ENCODE assay signal across 12 mouse cellular contexts in the genomic region with DNA sequence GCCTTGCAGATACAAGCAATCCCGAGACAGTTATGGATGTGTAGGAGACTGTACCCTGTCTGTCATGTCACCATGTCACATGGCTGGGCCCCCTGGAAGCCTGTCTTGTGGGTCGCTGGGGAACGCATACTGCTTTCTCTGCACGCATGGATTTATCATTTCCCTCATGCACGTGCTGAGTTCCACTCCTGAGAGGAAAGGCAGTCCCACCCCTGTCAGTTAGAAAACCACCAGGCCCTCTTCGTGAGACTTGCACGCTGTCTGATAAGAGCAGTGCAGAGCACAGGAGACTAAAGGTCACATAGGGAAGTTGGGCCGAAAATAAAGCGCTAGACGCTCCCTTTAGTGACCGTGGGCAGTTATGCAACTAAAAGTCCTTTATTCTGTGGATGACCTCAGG.
DNase-seq lines count a peak whose midpoint lies in the region; ATAC-seq lines count a peak whose summit lies in the region.
"Had no signal": no experiment of that assay in that cellular context is flagged by ENCODE, and none has a peak within 500 bp of the region (broad histone marks: within the 10 kb centered on the region; RNA-seq: fewer than 3 reads in every experiment).

No protein-coding gene starts in this region.

- peaks cover 92% of the 10 kb centered on the region for H3K4me1 ChIP-seq in heart, embryonic 12.5 days (replicated peaks)
- H3K4me1 ChIP-seq in heart, embryonic 14.5 days (ENCODE audit: control insufficient read depth in 2 of 2, insufficient read depth in 2 of 2, low read length in 2 of 2) = peaks cover 48 to 88% of the 10 kb centered on the region in 2 experiments
- peaks cover 74% of the 10 kb centered on the region for H3K4me1 ChIP-seq in liver, embryonic 12.5 days
- H3K4me1 ChIP-seq: midbrain, embryonic 15.5 days had no signal

- H3K27me3 ChIP-seq in heart, embryonic 12.5 days (replicated peaks) = no peaks in the 10 kb centered on the region
- H3K27me3 ChIP-seq in heart, embryonic 14.5 days (ENCODE audit: control insufficient read depth, insufficient read depth, low read length) = no peaks in the 10 kb centered on the region
- H3K27me3 ChIP-seq in liver, embryonic 12.5 days (replicated peaks) = no peaks in the 10 kb centered on the region
- H3K27me3 ChIP-seq: embryonic facial prominence, embryonic 13.5 days; hindbrain, embryonic 12.5 days; midbrain, embryonic 15.5 days had no signal

- H3K9me3 ChIP-seq in heart, embryonic 12.5 days (replicated peaks) = no peaks in the 10 kb centered on the region
- H3K9me3 ChIP-seq in heart, embryonic 14.5 days (ENCODE audit: control insufficient read depth, low read length) = no peaks in the 10 kb centered on the region
- H3K9me3 ChIP-seq in liver, embryonic 12.5 days (replicated peaks) = no peaks in the 10 kb centered on the region
- H3K9me3 ChIP-seq: embryonic facial prominence, embryonic 13.5 days; hindbrain, embryonic 12.5 days; midbrain, embryonic 15.5 days had no signal

- no peak overlapping the region for H3K9ac ChIP-seq in heart, embryonic 12.5 days
- peak overlapping the region; percentile 4; the same call in 1 of the 2 replicates for H3K9ac ChIP-seq in heart, embryonic 14.5 days (ENCODE audit: low read length)
- H3K9ac ChIP-seq in liver, embryonic 12.5 days = peak overlapping the region; percentile 2; the same call in 1 of the 2 replicates
- H3K9ac ChIP-seq: embryonic facial prominence, embryonic 13.5 days; hindbrain, embryonic 12.5 days; midbrain, embryonic 15.5 days had no signal

- peak; percentile 27; the same call in 1 of the 2 replicates for ATAC-seq in heart, embryonic 12.5 days (ENCODE audit: insufficient number of reproducible peaks, low FRiP score)
- ATAC-seq in heart, embryonic 14.5 days (ENCODE audit: insufficient number of reproducible peaks, insufficient read depth, low FRiP score, low read depth) = peak; percentile 16; the same call in 1 of the 2 replicates
- ATAC-seq in liver, embryonic 12.5 days = peak; percentile 85
- ATAC-seq: midbrain, embryonic 15.5 days had no signal

- DNase-seq in heart, adult 8-10 months (ENCODE audit: low spot score) = no peak
- DNase-seq in yolk sac, embryonic 10.5 days (ENCODE audit: low spot score) = peak; percentile 35
- DNase-seq in thymus, adult 18-20 months = no peak
- DNase-seq in frontal cortex, adult 2 months (ENCODE audit: extremely low spot score in 1 of 2, low spot score in 1 of 2) = no peak
- DNase-seq in frontal cortex, postnatal 14 days (ENCODE audit: low spot score in 2 of 2) = no peak
- DNase-seq: cerebellum, adult 11-12 months had no signal

- 7% methylated on average over 11 of the region's 11 CpGs for WGBS in heart, embryonic 12.5 days
- WGBS in heart, embryonic 14.5 days = 6% methylated on average over 11 of the region's 11 CpGs
- 6% methylated on average over 11 of the region's 11 CpGs for WGBS in liver, embryonic 12.5 days (ENCODE audit: insufficient replicate concordance)

- peak overlapping the region; percentile 92 for H3K27ac ChIP-seq in heart, embryonic 12.5 days (ENCODE audit: poor library complexity, severe bottlenecking)
- peak overlapping the region; percentile 90 to 96 for H3K27ac ChIP-seq in heart, embryonic 14.5 days (replicated peaks in 1 of 2; ENCODE audit: control insufficient read depth in 1 of 2, insufficient read depth in 1 of 2, low read depth in 2 of 2, low read length in 2 of 2)
- peak overlapping the region; percentile 81 for H3K27ac ChIP-seq in liver, embryonic 12.5 days
- H3K27ac ChIP-seq: embryonic facial prominence, embryonic 13.5 days; hindbrain, embryonic 12.5 days; midbrain, embryonic 15.5 days had no signal

- H3K36me3 ChIP-seq in heart, embryonic 12.5 days = no peaks in the 10 kb centered on the region
- no peaks in the 10 kb centered on the region for H3K36me3 ChIP-seq in heart, embryonic 14.5 days (ENCODE audit: control insufficient read depth, insufficient read depth, low read length)
- H3K36me3 ChIP-seq in liver, embryonic 12.5 days = no peaks in the 10 kb centered on the region
- H3K36me3 ChIP-seq: embryonic facial prominence, embryonic 13.5 days; hindbrain, embryonic 12.5 days; midbrain, embryonic 15.5 days had no signal

- peak overlapping the region; percentile 16; the same call in 1 of the 2 replicates for H3K4me2 ChIP-seq in heart, embryonic 12.5 days
- H3K4me2 ChIP-seq in heart, embryonic 14.5 days (ENCODE audit: low read length) = peak overlapping the region; percentile 8
- H3K4me2 ChIP-seq in liver, embryonic 12.5 days = peak overlapping the region; percentile 41
- H3K4me2 ChIP-seq: embryonic facial prominence, embryonic 13.5 days; hindbrain, embryonic 12.5 days; midbrain, embryonic 15.5 days had no signal

- H3K4me3 ChIP-seq in heart, embryonic 12.5 days = no peak overlapping the region
- H3K4me3 ChIP-seq in heart, embryonic 14.5 days (ENCODE audit: control insufficient read depth in 1 of 2, insufficient read depth in 1 of 2, low read depth in 1 of 2, low read length in 2 of 2) = no peak overlapping the region
- H3K4me3 ChIP-seq in liver, embryonic 12.5 days = no peak overlapping the region
- H3K4me3 ChIP-seq: embryonic facial prominence, embryonic 13.5 days; hindbrain, embryonic 12.5 days; midbrain, embryonic 15.5 days had no signal

Comparison
In these comparisons a context has a peak if more than half of its experiments do, and no peak if none do; other contexts are left out.
1. ATAC-seq: peak in every context shown above with its lines; median percentile 85 in liver, embryonic 12.5 days; 27 in heart, embryonic 12.5 days; 16 in heart, embryonic 14.5 days.